Mouse (Mus musculus): ENCODE results near the gene Lta. TPM values are rescaled to one million over a fixed set of nuclear protein-coding genes. Genes with fewer than 3 reads are reported as not detected.

The Lta gene
- polyA plus RNA-seq, 1 experiment from 2014 or later: not detected

- Histone ChIP-seq H3K36me3 (no peaks in the 10 kb centered on the region), H3K4me3 (no peak within 1 kb of the TSS), H3K4me1 (peaks cover 9% of the 10 kb centered on the region), H3K9me3 (no peaks in the 10 kb centered on the region), H3K4me2 (no peak within 1 kb of the TSS), H3K27ac (peak within 1 kb of the TSS; percentile 14), H3K27me3 (no peaks in the 10 kb centered on the region), H3K9ac (no peak within 1 kb of the TSS)
- WGBS: 71% methylated on average over 7 of the region's 7 CpGs
- ATAC-seq (ENCODE audit: insufficient number of reproducible peaks, low FRiP score, low TSS enrichment, low read depth): no peak
These were observed 17.1 kb downstream of the Lta start, which contains the start of gene Lst1 for GRCm38 (mm10) chr17:35187959-35188610. Gene Lst1 (minus strand): TSS chr17:35188439.

DNA sequence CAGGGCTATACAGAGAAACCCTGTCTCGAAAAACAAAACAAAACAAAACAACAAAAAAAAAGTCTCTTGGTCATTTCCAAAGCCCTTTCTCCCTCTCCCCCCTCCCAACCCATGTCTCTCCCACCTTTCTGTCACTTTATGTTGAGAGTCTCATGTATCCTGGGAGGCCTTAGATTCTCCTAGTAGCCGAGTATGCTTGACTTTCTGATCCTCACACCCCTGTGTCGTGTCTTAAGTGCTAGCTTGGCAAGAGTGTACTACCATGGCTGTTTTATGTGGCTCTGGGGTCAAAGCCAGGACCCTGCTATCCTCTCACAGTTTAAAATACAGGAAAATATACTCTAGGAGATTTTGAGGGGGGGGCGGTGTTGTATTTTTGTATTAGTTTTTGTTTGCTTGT lies 17.8 kb downstream of the Lta start:
- Histone ChIP-seq H3K9me3 (no peaks in the 10 kb centered on the region), H3K36me3 (no peaks in the 10 kb centered on the region), H3K27me3 (no peaks in the 10 kb centered on the region), H3K4me3 (no peak overlapping the region), H3K9ac (no peak overlapping the region), H3K4me1 (peaks cover 9% of the 10 kb centered on the region), H3K4me2 (no peak overlapping the region), H3K27ac (peak overlapping the region; percentile 14; the same call in 1 of the 2 replicates)
- 65% methylated on average over 4 of the region's 4 CpGs for WGBS
- ATAC-seq (ENCODE audit: insufficient number of reproducible peaks, low FRiP score, low TSS enrichment, low read depth): no peak

DNA sequence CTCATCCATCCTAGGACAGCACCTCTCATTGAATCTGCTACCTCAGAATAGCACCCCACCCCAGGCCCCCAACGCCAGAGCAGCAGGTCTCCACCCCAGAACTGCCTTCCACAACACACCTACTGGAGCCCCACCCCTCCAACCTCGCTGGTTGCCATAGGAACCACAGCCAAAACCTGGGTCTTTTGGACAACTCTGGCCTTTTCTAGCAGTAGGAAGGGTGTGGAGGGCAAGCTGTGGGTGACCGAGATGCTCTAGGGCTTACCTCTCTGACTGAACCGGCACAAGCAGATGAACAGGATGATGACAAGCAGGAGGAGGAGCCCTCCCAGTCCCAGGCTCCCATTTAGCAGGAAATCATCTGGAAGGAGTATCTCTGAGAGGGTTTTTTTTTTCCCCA lies 18.5 kb downstream of the Lta start:
- Histone ChIP-seq H3K9ac (no peak overlapping the region), H3K9me3 (no peaks in the 10 kb centered on the region), H3K4me3 (peak overlapping the region; percentile 42), H3K4me2 (peak overlapping the region; percentile 53), H3K27me3 (no peaks in the 10 kb centered on the region), H3K36me3 (no peaks in the 10 kb centered on the region), H3K27ac (peak overlapping the region; percentile 85), H3K4me1 (peaks cover 9% of the 10 kb centered on the region)
- under 1% methylated on average over 4 of the region's 4 CpGs for WGBS
- no peak for ATAC-seq (ENCODE audit: insufficient number of reproducible peaks, low FRiP score, low TSS enrichment, low read depth)

- 2% methylated on average over 16 of the region's 18 CpGs for WGBS
These were observed 19.2 kb downstream of the Lta start for GRCm38 (mm10) chr17:35185639-35186611.

DNA sequence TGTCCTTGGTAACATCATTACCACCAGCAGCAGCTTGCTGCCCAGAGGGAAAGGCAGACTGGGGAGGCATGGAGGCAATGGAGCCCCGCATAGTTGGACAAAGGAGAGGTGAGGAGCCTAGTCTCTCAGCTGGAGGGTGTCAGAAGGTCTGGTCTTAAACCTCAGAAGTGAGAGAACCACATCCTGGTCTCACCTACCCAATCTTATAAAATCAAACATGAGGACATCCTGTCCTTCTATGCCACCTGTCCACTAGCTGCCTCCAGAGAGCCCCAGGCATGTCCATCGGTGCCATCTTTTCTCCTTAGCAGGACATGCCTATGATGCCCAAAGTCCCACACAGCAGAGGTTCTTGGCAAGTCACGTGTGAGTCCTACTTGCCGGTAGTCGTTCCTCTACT lies 25.1 kb downstream of the Lta start:
- 85% methylated on average over 5 of the region's 5 CpGs for WGBS
- H3K4me1 ChIP-seq: no peaks in the 10 kb centered on the region

More at GRCm38 (mm10) chr17:35185639-35186611, 19.2 kb downstream of the Lta start:
- H3K4me1 ChIP-seq: peaks cover 9% of the 10 kb centered on the region
- no peaks in the 10 kb centered on the region for H3K36me3 ChIP-seq
- no peaks in the 10 kb centered on the region for H3K9me3 ChIP-seq
- peak overlapping the region; percentile 7; the same call in 1 of the 2 replicates for H3K9ac ChIP-seq
- H3K27ac ChIP-seq: peak overlapping the region; percentile 85
- no peaks in the 10 kb centered on the region for H3K27me3 ChIP-seq
- peak overlapping the region; percentile 53 for H3K4me2 ChIP-seq
- ATAC-seq (ENCODE audit: insufficient number of reproducible peaks, low FRiP score, low TSS enrichment, low read depth): peak; percentile 53; the same call in 1 of the 2 replicates
- peak overlapping the region; percentile 42 for H3K4me3 ChIP-seq

DNA sequence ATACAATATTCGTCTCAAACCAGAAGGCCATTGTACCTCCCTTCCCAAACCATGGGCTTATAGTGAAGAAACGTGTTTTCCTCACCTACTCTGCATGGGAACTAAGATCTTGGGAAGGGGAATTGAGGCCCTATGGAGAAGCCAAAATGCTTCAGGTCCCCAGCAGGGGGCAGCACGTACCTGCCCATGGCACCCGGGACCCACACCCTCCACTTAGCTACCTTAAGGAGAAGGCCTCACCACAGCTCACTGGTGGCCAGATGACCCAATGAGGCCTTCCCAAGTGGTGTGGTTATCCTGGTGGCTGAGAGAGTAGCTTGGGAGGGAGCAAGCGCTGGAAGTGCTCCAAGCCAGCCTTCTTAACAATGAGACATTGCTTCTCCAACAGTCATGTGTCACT lies 26.6 kb downstream of the Lta start:
- no peak; the same call in 1 of the 2 replicates for ATAC-seq (ENCODE audit: insufficient number of reproducible peaks, low FRiP score, low TSS enrichment, low read depth)
- H3K4me2 ChIP-seq: no peak overlapping the region
- WGBS: 6% methylated on average over 5 of the region's 5 CpGs
- H3K9me3 ChIP-seq: no peaks in the 10 kb centered on the region
- no peaks in the 10 kb centered on the region for H3K36me3 ChIP-seq
- no peak overlapping the region for H3K4me3 ChIP-seq
- 0 out of 2 replicates have a peak, but pooled peaks cover 9% of the 10 kb centered on the region for H3K4me1 ChIP-seq
- H3K27me3 ChIP-seq: no peaks in the 10 kb centered on the region
- H3K27ac ChIP-seq: no peak overlapping the region
- no peak overlapping the region for H3K9ac ChIP-seq

More for the DNA sequence above, 25.1 kb downstream of the Lta start:
- no peaks in the 10 kb centered on the region for H3K9me3 ChIP-seq
- no peaks in the 10 kb centered on the region for H3K36me3 ChIP-seq
- H3K27me3 ChIP-seq: no peaks in the 10 kb centered on the region
- H3K9ac ChIP-seq: no peak overlapping the region
- H3K27ac ChIP-seq: no peak overlapping the region
- H3K4me3 ChIP-seq: no peak overlapping the region
- no peak for ATAC-seq (ENCODE audit: insufficient number of reproducible peaks, low FRiP score, low TSS enrichment, low read depth)
- H3K4me2 ChIP-seq: no peak overlapping the region

- ATAC-seq (ENCODE audit: insufficient number of reproducible peaks, low FRiP score, low TSS enrichment, low read depth): no peak
- no peak within 1 kb of the TSS for H3K4me3 ChIP-seq
- 71% methylated on average over 2 of the region's 2 CpGs for WGBS
- no peak within 1 kb of the TSS for H3K4me2 ChIP-seq
- no peak within 1 kb of the TSS for H3K9ac ChIP-seq
- H3K36me3 ChIP-seq: no peaks in the 10 kb centered on the region
- H3K4me1 ChIP-seq: 0 out of 2 replicates have a peak, but pooled peaks cover 11% of the 10 kb centered on the region
- H3K9me3 ChIP-seq: no peaks in the 10 kb centered on the region
- no peak within 1 kb of the TSS for H3K27ac ChIP-seq
- no peaks in the 10 kb centered on the region for H3K27me3 ChIP-seq
These were observed 29.2 kb downstream of the Lta start, which contains the start of gene Aif1 for GRCm38 (mm10) chr17:35175968-35176367. Gene Aif1 (minus strand): TSS chr17:35176068.

DNA sequence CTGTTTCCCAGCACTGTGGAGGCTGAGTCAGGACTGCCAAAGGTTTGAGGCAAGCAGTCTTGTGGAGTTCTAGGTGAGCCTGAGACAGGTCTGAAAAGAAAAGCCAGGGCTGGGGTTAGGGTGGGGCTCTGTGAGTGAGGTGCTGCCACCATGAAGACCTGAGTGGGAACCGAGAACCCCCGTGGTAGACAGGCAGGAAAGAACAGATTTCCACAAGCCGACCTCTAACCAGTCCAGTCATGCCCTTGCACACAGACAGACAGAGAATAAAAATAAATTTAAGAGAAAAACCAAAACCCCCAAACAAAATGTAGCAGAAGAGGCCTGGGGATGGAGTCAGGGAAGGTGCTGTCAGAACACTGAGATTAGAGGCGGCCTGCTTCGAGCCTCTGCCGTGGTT lies 29.8 kb downstream of the Lta start:
- no peak overlapping the region for H3K27ac ChIP-seq

GRCm38 (mm10) chr17:35174201-35174977 lies 30.8 kb downstream of the Lta start:
- H3K36me3 ChIP-seq: no peaks in the 10 kb centered on the region
- peak overlapping the region; percentile 18; the same call in 1 of the 2 replicates for H3K27ac ChIP-seq
- WGBS: 30% methylated on average over 8 of the region's 8 CpGs
- ATAC-seq (ENCODE audit: insufficient number of reproducible peaks, low FRiP score, low TSS enrichment, low read depth): no peak
- no peak overlapping the region for H3K4me3 ChIP-seq
- H3K4me1 ChIP-seq: 0 out of 2 replicates have a peak, but pooled peaks cover 11% of the 10 kb centered on the region
- no peak overlapping the region for H3K9ac ChIP-seq
- no peak overlapping the region for H3K4me2 ChIP-seq
- H3K27me3 ChIP-seq: no peaks in the 10 kb centered on the region
- no peaks in the 10 kb centered on the region for H3K9me3 ChIP-seq

More for the DNA sequence above, 29.8 kb downstream of the Lta start:
- 0 out of 2 replicates have a peak, but pooled peaks cover 11% of the 10 kb centered on the region for H3K4me1 ChIP-seq
- H3K4me3 ChIP-seq: no peak overlapping the region
- H3K9me3 ChIP-seq: no peaks in the 10 kb centered on the region
- WGBS: 77% methylated on average over 6 of the region's 6 CpGs
- no peak overlapping the region for H3K9ac ChIP-seq
- no peaks in the 10 kb centered on the region for H3K36me3 ChIP-seq
- H3K27me3 ChIP-seq: no peaks in the 10 kb centered on the region
- ATAC-seq (ENCODE audit: insufficient number of reproducible peaks, low FRiP score, low TSS enrichment, low read depth): no peak
- no peak overlapping the region for H3K4me2 ChIP-seq

DNA sequence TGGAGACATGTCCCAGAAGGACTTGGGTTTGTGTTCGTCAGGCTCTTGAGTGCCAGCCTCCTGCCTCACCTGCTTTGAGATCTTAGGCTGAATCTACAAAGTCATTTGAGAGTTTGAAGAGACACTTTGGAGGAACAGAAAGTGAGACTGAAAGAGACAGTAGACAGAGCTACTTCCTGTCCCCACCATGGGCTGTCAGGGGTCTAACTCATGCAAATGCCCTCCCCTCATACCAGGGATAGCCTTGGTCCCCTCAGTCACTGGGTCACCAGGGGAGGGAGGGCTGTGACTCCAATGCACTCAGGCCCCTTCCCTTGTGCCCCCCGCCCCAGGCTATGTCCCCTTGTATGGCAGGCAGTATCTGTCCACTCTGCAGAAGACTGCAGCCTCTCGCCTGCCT lies 31.8 kb downstream of the Lta start:
- Histone ChIP-seq H3K9ac (no peak overlapping the region), H3K27ac (peak overlapping the region; percentile 18; the same call in 1 of the 2 replicates)
- WGBS: 61% methylated on average over 3 of the region's 3 CpGs

More for the DNA sequence above, 31.8 kb downstream of the Lta start:
- H3K36me3 ChIP-seq: no peaks in the 10 kb centered on the region
- no peak for ATAC-seq (ENCODE audit: insufficient number of reproducible peaks, low FRiP score, low TSS enrichment, low read depth)
- no peaks in the 10 kb centered on the region for H3K9me3 ChIP-seq
- H3K4me3 ChIP-seq: no peak overlapping the region
- H3K27me3 ChIP-seq: no peaks in the 10 kb centered on the region
- H3K4me2 ChIP-seq: no peak overlapping the region
- 0 out of 2 replicates have a peak, but pooled peaks cover 11% of the 10 kb centered on the region for H3K4me1 ChIP-seq

Data from limb, embryonic 15.5 days (tissue).